Mouse (Mus musculus) MEL-GATA-1-ER (cell line): ENCODE measurements around the gene Ptpn14.

ENCODE experiments used
- DNase-seq: peaks from one replicate; pipeline ENCODE4 v3.0.0-alpha.2; 2012; ENCODE audit warnings: low read depth; ENCODE audit errors: extremely low read depth

Gene Ptpn14

GRCm38 (mm10) chr1:189864301-189864700 lies 136.2 kb downstream of the Ptpn14 start:
- no peak for DNase-seq

GRCm38 (mm10) chr1:189864846-189865560 lies 136.9 kb downstream of the Ptpn14 start:
- no peak for DNase-seq

- DNase-seq: no peak
Measured at GRCm38 (mm10) chr1:189866621-189867020, 138.6 kb downstream of the Ptpn14 start.

- DNase-seq: peak; percentile 36
Measured at GRCm38 (mm10) chr1:189867034-189867433, 139.0 kb downstream of the Ptpn14 start.

- peak; percentile 59 for DNase-seq
Measured at GRCm38 (mm10) chr1:189867497-189867896, 139.4 kb downstream of the Ptpn14 start.

- peak; percentile 49 for DNase-seq
Measured at GRCm38 (mm10) chr1:189868036-189868435, 140.0 kb downstream of the Ptpn14 start.

GRCm38 (mm10) chr1:189869651-189870270 lies 141.7 kb downstream of the Ptpn14 start:
- peak; percentile 50 for DNase-seq

GRCm38 (mm10) chr1:189870539-189870938 lies 142.5 kb downstream of the Ptpn14 start:
- DNase-seq: peak; percentile 44

GRCm38 (mm10) chr1:189871625-189872024 lies 143.6 kb downstream of the Ptpn14 start:
- no peak for DNase-seq

GRCm38 (mm10) chr1:189872050-189872449 lies 144.0 kb downstream of the Ptpn14 start:
- no peak for DNase-seq

- no peak for DNase-seq
Measured at GRCm38 (mm10) chr1:189873591-189873990, 145.5 kb downstream of the Ptpn14 start.

GRCm38 (mm10) chr1:189875439-189875861 lies 147.4 kb downstream of the Ptpn14 start:
- no peak for DNase-seq

GRCm38 (mm10) chr1:189876162-189876561 lies 148.1 kb downstream of the Ptpn14 start:
- no peak for DNase-seq

GRCm38 (mm10) chr1:189879212-189879611 lies 151.1 kb downstream of the Ptpn14 start:
- DNase-seq: no peak

- DNase-seq: no peak
Measured at GRCm38 (mm10) chr1:189879965-189880364, 151.9 kb downstream of the Ptpn14 start.

GRCm38 (mm10) chr1:189880745-189881144 lies 152.7 kb downstream of the Ptpn14 start:
- DNase-seq: no peak

GRCm38 (mm10) chr1:189882886-189883285 lies 154.8 kb downstream of the Ptpn14 start:
- DNase-seq: no peak

- no peak for DNase-seq
Measured at GRCm38 (mm10) chr1:189883531-189884170, 155.6 kb downstream of the Ptpn14 start.

- no peak for DNase-seq
Measured at GRCm38 (mm10) chr1:189884951-189885350, 156.9 kb downstream of the Ptpn14 start.

GRCm38 (mm10) chr1:189885975-189886374 lies 157.9 kb downstream of the Ptpn14 start:
- no peak for DNase-seq

GRCm38 (mm10) chr1:189887518-189887917 lies 159.4 kb downstream of the Ptpn14 start:
- DNase-seq: no peak

GRCm38 (mm10) chr1:189888749-189889148 lies 160.7 kb downstream of the Ptpn14 start:
- DNase-seq: no peak
